Mouse (Mus musculus) mesoderm, embryonic 11.5 days (tissue): Measurements from ENCODE around the gene Gpr162.
"Not testable (repeated sequence)": the region's sequence is repeated elsewhere in the genome, so short reads cannot be mapped to it uniquely, and the experiment has no call there.

Experiments used
- DNase-seq: peaks from one replicate; pipeline ENCODE4 v3.0.0-alpha.2; 2012; ENCODE audit warnings: low read depth, low spot score

The Gpr162 gene

GRCm38 (mm10) chr6:124836411-124836810 is 27.4 kb downstream of the Gpr162 start:
- no peak for DNase-seq

- DNase-seq: no peak
Measured at GRCm38 (mm10) chr6:124835531-124835930, 28.3 kb downstream of the Gpr162 start.

- no peak for DNase-seq
Measured at GRCm38 (mm10) chr6:124834512-124835081, 29.2 kb downstream of the Gpr162 start.

GRCm38 (mm10) chr6:124831649-124832048 is 32.1 kb downstream of the Gpr162 start:
- no peak for DNase-seq

- DNase-seq: not testable (repeated sequence)
Measured at GRCm38 (mm10) chr6:124831199-124831598, 32.6 kb downstream of the Gpr162 start.

- peak; percentile 96 for DNase-seq
Measured at GRCm38 (mm10) chr6:124829799-124830700, 33.7 kb downstream of the Gpr162 start.

- peak; percentile 100 for DNase-seq
Measured at GRCm38 (mm10) chr6:124828868-124829798, 34.6 kb downstream of the Gpr162 start, which contains the start of the genes Usp5 and Cdca3. Gene Usp5, minus strand, starts transcription at chr6:124829484. Gene Cdca3, plus strand, starts transcription at chr6:124829547.

GRCm38 (mm10) chr6:124828101-124828592 is 35.6 kb downstream of the Gpr162 start:
- no peak for DNase-seq

- no peak for DNase-seq
Measured at GRCm38 (mm10) chr6:124822049-124822448, 41.7 kb downstream of the Gpr162 start.

GRCm38 (mm10) chr6:124820891-124821290 is 42.9 kb downstream of the Gpr162 start:
- DNase-seq: no peak

GRCm38 (mm10) chr6:124817971-124818370 is 45.8 kb downstream of the Gpr162 start:
- no peak for DNase-seq

- DNase-seq: no peak
Measured at GRCm38 (mm10) chr6:124817563-124817962, 46.2 kb downstream of the Gpr162 start.

GRCm38 (mm10) chr6:124817125-124817524 is 46.7 kb downstream of the Gpr162 start:
- DNase-seq: no peak

GRCm38 (mm10) chr6:124816611-124817010 is 47.2 kb downstream of the Gpr162 start:
- no peak for DNase-seq

GRCm38 (mm10) chr6:124814858-124815774 is 48.7 kb downstream of the Gpr162 start:
- no peak for DNase-seq

- no peak for DNase-seq
Measured at GRCm38 (mm10) chr6:124814448-124814847, 49.3 kb downstream of the Gpr162 start.

- peak; percentile 89 for DNase-seq
Measured at GRCm38 (mm10) chr6:124813933-124814332, 49.9 kb downstream of the Gpr162 start, which contains the start of gene Tpi1. Gene Tpi1, minus strand, starts transcription at chr6:124814296.

- peak; percentile 75 for DNase-seq
Measured at GRCm38 (mm10) chr6:124813496-124813895, 50.3 kb downstream of the Gpr162 start.

GRCm38 (mm10) chr6:124812848-124813247 is 50.9 kb downstream of the Gpr162 start:
- no peak for DNase-seq
